Mouse (Mus musculus) embryonic facial prominence, embryonic 13.5 days (tissue): ENCODE data around the gene Nrg4. TPM values are rescaled to one million over a fixed set of nuclear protein-coding genes. Genes with fewer than 3 reads are reported as not detected.

Experiments
- ATAC-seq: fragments of 200-750 bp; cut with Nextera tagmentation; 2 replicates; pipeline ENCODE4 v1.8.0; 2017; ENCODE audit warnings: low read depth; ENCODE audit not compliant: insufficient number of reproducible peaks, insufficient read depth, low FRiP score, low TSS enrichment
- H3K27ac ChIP-seq: fragments of 300-500 bp; sonication (generic); 2 replicates; pipeline ENCODE4 v1.5.1; 2015; ENCODE audit warnings: moderate library complexity, mild to moderate bottlenecking, inconsistent platforms
- H3K27me3 ChIP-seq: fragments of 300-500 bp; sonication (generic); 2 replicates; pipeline ENCODE4 v1.6.1; 2015; ENCODE audit warnings: mild to moderate bottlenecking, inconsistent platforms
- H3K36me3 ChIP-seq: fragments of 300-500 bp; sonication (generic); 2 replicates; pipeline ENCODE4 v1.6.1; 2015; ENCODE audit warnings: mild to moderate bottlenecking, inconsistent platforms
- H3K4me1 ChIP-seq: fragments of 300-500 bp; sonication (generic); 2 replicates; pipeline ENCODE4 v1.6.1; 2015; ENCODE audit warnings: inconsistent platforms
- H3K4me2 ChIP-seq: fragments of 300-500 bp; sonication (generic); 2 replicates; pipeline ENCODE4 v1.6.1; 2015; ENCODE audit warnings: moderate library complexity, mild to moderate bottlenecking, inconsistent platforms
- H3K4me3 ChIP-seq: fragments of 300-500 bp; sonication (generic); 2 replicates; pipeline ENCODE4 v1.5.1; 2015; ENCODE audit warnings: mild to moderate bottlenecking, inconsistent platforms
- H3K9ac ChIP-seq: fragments of 300-500 bp; sonication (generic); 2 replicates; pipeline ENCODE4 v1.6.1; 2015; ENCODE audit warnings: mild to moderate bottlenecking, inconsistent platforms
- H3K9me3 ChIP-seq: fragments of 300-500 bp; sonication (generic); 2 replicates; pipeline ENCODE4 v1.6.1; 2016; ENCODE audit warnings: inconsistent platforms
- WGBS: fragments of 180-500 bp; shearing (Covaris S2); methylation state at CpG from one replicate; pipeline ENCODE4 v1.1.7; 2015; ENCODE audit warnings: mixed read lengths; 5-methylcytosine and 5-hydroxymethylcytosine counted together
- polyA plus RNA-seq: library from polyadenylated mRNA; unstranded; fragments of >200 nt; fragmentation: Nextera tagmentation; extraction: Ambion mirVana; gene quantifications from 2 replicates; pipeline ENCODE4 v1.2.1, GENCODE M21; 2015

Nrg4 gene
- polyA plus RNA-seq, 1 experiment from 2014 or later: 1.5 TPM

DNA sequence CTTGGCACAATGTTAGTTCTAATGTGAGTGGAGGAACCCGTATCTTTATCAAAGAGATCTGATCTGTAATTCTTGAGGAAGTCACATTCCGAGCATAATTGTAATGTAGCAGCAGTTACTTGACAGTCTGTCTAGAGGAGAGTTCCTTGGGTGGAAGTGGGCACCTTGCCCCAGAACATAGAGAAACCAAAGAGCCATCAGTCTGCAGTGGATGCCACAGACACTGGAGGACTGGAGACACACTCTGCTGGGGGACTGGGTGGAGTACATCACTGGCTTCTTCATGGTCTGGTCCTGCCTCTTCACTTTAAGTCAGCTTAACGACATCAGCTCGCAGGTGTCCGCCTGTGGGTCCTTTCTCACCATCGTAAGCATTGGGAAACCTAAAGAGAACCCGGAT lies 17.5 kb upstream of the Nrg4 start:
- Histone ChIP-seq H3K4me1 (no peaks in the 10 kb centered on the region), H3K9ac (no peak overlapping the region), H3K36me3 (no peaks in the 10 kb centered on the region), H3K27me3 (no peaks in the 10 kb centered on the region), H3K9me3 (no peaks in the 10 kb centered on the region), H3K27ac (no peak overlapping the region), H3K4me3 (no peak overlapping the region), H3K4me2 (no peak overlapping the region)
- WGBS: 81% methylated on average over 7 of the region's 7 CpGs
- ATAC-seq: no peak

DNA sequence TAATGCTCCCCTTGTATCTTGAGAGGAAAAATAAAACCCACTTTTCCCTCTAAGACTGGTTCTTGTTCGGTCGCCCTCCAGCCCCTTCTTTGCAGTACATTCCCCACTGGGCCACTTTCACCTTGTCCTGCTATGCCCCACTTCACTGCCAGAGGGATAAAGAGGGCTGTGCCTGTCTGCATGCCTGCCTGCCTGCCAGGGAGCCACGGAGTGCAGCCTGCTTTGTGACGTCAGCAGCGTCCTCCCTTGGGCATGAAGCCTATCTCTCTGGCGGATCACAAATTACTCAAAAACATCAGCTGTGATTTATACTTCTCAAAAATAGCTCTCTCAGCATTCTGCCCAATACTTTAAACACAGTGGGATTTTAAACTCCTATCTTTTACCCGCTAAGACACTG lies 6.3 kb upstream of the Nrg4 start:
- peak overlapping the region; percentile 21; the same call in 1 of the 2 replicates for H3K4me2 ChIP-seq
- no peak for ATAC-seq
- 23% methylated on average over 7 of the region's 7 CpGs for WGBS

DNA sequence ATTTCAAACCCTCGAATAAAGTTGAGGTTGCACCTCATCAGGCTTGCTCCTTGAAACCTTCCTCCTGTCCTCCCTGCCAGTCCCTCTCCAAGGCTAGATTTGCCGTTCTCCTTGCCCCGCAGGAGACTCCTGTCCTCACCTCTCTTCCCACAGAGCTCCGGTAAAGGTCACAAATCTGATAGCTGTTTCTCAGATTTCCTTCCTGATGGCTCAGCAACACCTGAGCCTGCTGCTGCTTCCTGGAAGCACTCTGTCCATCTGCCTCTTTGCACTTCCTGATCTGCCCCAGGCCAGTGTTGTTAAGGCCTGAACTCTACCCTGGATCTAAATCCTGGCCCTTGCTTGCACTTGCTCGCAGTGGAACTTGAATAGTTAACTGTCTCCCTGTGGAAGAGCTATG lies 5.8 kb upstream of the Nrg4 start:
- Histone ChIP-seq H3K9ac (no peak overlapping the region), H3K4me2 (0 out of 2 replicates have a peak overlapping the region, but pooled peaks have one; percentile 21), H3K9me3 (peaks cover under 1% of the 10 kb centered on the region; the same call in 1 of the 2 replicates), H3K4me3 (no peak overlapping the region), H3K27me3 (peaks cover 42% of the 10 kb centered on the region), H3K27ac (no peak overlapping the region), H3K4me1 (peaks cover 30% of the 10 kb centered on the region), H3K36me3 (no peaks in the 10 kb centered on the region)
- 24% methylated on average over 5 of the region's 5 CpGs for WGBS
- no peak for ATAC-seq

More for the DNA sequence above, 6.3 kb upstream of the Nrg4 start:
- no peak overlapping the region for H3K4me3 ChIP-seq
- peaks cover 5% of the 10 kb centered on the region; the same call in 1 of the 2 replicates for H3K9me3 ChIP-seq
- H3K9ac ChIP-seq: no peak overlapping the region
- H3K27me3 ChIP-seq: peaks cover 38% of the 10 kb centered on the region
- H3K36me3 ChIP-seq: no peaks in the 10 kb centered on the region
- H3K4me1 ChIP-seq: peaks cover 28% of the 10 kb centered on the region
- H3K27ac ChIP-seq: no peak overlapping the region

DNA sequence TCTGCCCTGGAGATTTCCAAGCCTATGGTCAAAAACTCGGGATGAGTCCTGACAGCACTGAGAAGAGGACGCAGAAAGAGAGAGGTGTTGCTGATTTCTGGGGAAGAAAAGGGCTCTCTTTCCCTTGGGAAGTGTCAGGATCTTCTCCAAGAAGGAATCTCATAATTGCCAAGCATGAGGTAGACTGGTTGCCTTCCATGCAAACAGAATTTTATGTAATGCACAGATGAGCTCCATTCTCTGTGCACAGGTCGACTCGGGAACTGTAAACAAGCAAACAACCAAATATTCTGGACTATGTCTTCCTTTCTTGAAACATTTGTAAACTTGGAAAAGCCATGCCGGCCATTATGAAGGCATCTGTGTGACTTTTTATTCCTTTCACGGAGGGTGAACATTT lies 2.8 kb upstream of the Nrg4 start:
- ATAC-seq: no peak
- Histone ChIP-seq H3K9me3 (no peaks in the 10 kb centered on the region), H3K36me3 (no peaks in the 10 kb centered on the region), H3K9ac (no peak overlapping the region), H3K4me3 (no peak overlapping the region), H3K4me2 (no peak overlapping the region), H3K27ac (no peak overlapping the region), H3K27me3 (peaks cover 62% of the 10 kb centered on the region), H3K4me1 (peaks cover 43% of the 10 kb centered on the region)
- 78% methylated on average over 6 of the region's 6 CpGs for WGBS

DNA sequence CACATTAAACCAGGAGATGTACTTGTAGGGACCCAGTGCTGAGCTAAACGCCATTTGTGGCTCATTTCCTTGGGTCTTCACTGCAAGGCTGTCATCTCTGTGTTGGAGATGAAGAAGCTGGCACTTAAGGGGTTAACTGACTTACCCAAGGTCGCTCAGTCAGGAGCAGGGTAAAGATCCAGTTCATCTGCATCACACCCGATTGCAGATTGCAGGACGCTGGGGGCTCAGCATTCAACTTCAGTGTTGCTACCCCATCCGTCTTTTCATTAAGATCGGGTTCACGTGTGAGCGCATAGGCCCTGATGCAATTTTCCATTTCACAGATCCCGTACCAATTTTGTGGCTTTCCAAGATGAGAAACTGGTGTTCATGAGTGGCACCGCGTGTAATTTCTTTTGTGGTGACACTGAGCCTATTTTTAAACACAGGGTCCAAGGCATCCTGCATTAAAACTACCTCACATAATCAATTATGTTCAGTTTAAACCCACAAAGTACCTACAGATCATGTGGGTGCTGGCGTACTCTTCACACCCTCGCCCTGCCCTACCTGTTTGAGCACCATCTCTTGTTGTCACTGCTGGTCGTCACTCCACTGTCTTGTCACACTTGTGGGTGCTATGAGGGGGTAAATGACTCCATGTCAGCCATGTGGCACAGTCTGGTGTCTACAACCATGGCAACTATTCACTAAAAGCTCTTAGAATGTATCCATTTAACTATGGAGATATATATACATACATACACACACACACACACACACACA lies 1.7 kb upstream of the Nrg4 start:
- Histone ChIP-seq H3K4me1 (peaks cover 43% of the 10 kb centered on the region), H3K9me3 (no peaks in the 10 kb centered on the region), H3K4me2 (no peak overlapping the region), H3K27me3 (peaks cover 70% of the 10 kb centered on the region), H3K9ac (no peak overlapping the region), H3K4me3 (no peak overlapping the region), H3K36me3 (no peaks in the 10 kb centered on the region), H3K27ac (no peak overlapping the region)
- no peak for ATAC-seq
- 19% methylated on average over 14 of the region's 14 CpGs for WGBS

DNA sequence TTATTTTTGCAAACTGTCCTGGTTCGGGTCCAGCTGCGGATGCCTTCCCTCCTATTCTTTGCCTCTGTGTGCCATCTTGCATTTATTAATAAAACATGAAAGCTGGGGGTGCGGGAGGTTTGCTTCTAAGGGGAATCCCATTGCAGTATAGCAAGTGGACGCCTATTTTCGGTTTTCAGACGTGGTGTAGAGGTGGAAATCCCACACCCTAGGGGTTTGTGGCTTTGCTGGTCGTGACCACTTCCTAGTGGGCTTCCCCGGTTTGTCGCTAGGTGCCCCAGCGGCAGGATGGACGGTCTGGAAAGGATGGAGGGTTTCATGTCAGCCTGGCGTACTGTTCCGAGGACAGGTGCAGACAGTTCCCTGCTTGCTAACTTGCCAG lies 581 bp upstream of the Nrg4 start:
- ATAC-seq: no peak
- Histone ChIP-seq H3K9ac (peak overlapping the region; percentile 81), H3K27me3 (peaks cover 74% of the 10 kb centered on the region), H3K4me1 (peaks cover 32% of the 10 kb centered on the region), H3K4me2 (peak overlapping the region; percentile 85), H3K27ac (no peak overlapping the region), H3K4me3 (peak overlapping the region; percentile 75), H3K9me3 (no peaks in the 10 kb centered on the region), H3K36me3 (no peaks in the 10 kb centered on the region)
- WGBS: under 1% methylated on average over 13 of the region's 13 CpGs

DNA sequence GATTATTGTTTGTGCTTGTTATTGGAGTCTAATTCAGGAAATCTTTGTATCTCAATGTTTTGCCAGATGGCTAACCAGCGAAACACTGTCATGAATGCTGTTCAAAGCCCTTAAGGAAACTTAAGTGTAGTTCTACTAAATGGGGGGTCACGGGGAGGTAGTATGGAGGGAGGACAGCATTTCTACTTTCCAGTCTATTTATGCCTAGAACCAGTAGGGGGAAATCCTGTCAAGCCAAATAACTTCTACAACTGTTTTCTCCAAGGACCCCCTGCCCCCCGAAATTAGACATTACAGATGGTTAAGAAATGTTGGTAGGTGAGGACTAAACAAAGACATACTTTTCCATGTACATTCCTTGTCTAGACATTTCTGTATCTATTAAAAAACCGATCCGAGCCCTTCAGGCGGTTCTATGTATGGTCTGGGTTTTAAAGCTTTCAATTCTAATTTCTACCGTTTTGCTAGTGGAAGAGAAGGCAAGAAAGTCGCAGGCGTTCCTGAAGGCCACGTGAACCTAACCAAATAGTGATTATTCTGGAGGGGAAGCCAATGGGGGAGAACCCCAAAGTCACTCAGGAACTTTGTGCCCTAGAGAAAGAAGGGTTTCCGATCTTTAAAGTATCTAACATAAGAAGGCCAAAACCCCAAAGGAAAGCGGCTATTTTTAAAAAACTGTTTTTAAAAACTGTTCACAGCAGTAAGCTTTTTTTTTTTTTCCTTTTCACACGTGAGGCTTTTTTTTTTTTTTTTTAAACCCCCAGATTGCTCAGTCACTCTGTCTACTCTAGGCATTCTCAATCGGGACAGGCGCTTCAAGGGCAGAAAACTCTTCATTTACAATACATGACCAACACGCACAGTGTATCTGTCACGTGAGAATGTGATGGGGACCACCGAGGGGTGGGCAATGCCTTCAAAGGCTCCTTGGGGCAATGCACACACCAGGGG lies 805 bp downstream of the Nrg4 start:
- Histone ChIP-seq H3K36me3 (no peaks in the 10 kb centered on the region), H3K9me3 (no peaks in the 10 kb centered on the region), H3K4me2 (peak overlapping the region; percentile 85), H3K27ac (no peak overlapping the region), H3K27me3 (peaks cover 62% of the 10 kb centered on the region), H3K9ac (peak overlapping the region; percentile 81), H3K4me3 (peak overlapping the region; percentile 75), H3K4me1 (peaks cover 19% of the 10 kb centered on the region; the same call in 1 of the 2 replicates)
- WGBS: 13% methylated on average over 18 of the region's 18 CpGs
- no peak for ATAC-seq

DNA sequence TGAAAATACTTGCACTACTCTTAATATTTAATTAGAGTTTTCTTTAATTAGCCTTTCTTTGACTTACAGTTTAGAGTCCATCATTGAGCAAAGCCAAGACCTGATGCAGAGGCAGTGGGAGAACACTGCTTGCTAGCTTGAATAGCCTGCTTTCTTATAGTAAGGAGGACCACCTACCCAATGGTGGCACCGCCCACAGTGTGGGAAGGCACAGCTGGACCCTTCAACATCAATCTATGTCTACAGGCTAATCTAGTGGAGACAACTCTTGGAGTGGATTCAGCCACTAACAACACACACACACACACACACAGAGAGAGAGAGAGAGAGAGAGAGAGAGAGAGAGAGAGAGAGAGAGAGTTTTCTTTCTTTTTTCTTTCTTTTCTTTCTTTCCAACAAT lies 1.6 kb downstream of the Nrg4 start:
- H3K9me3 ChIP-seq: no peaks in the 10 kb centered on the region
- no peak overlapping the region for H3K27ac ChIP-seq
- peaks cover 57% of the 10 kb centered on the region for H3K27me3 ChIP-seq
- no peak overlapping the region for H3K9ac ChIP-seq
- H3K4me1 ChIP-seq: peaks cover 19% of the 10 kb centered on the region; the same call in 1 of the 2 replicates
- H3K36me3 ChIP-seq: no peaks in the 10 kb centered on the region
- H3K4me2 ChIP-seq: no peak overlapping the region
- 38% methylated on average over 1 of the region's 1 CpGs for WGBS
- ATAC-seq: no peak
- H3K4me3 ChIP-seq: no peak overlapping the region

DNA sequence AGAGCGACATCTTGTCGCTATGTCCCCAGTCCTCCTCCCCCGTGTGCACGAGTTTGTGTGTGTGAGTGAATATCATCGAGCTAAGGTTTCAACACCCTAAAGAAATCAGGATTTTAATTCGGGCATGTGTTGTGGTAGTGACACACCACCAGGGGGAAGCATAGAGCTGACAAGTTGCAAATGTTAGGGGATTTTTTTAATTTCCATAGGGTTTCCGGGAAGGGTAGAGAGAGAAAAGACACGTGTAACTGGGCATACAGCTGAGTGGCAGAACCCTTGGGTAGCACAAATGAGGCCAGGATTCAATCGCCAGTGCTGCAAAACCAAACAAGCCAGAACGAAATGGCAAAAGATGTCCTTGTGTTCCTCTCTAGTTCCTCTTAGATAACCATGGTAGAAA lies 2.1 kb downstream of the Nrg4 start:
- peaks cover 52% of the 10 kb centered on the region for H3K27me3 ChIP-seq
- 52% methylated on average over 10 of the region's 10 CpGs for WGBS

DNA sequence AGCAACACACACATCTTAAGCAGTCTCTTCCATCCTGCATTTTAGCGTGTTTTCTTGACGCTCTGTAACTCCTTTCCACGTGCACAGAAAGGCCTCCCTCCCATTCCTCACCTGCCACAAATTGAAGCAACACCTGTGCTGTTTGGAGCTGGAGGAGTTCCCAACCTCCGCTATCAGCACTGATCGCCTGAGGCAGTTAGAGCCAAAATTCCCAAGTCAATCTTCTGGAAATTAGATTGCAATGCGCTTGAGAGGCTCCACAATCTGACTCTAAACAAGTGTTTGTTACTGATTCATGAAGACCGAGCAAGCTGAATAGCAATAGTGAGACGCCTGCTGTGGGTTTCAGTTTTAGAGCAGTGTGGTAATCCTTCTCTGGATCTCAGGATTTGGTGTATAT lies 2.6 kb downstream of the Nrg4 start:
- Histone ChIP-seq H3K27ac (no peak overlapping the region), H3K4me3 (no peak overlapping the region), H3K9me3 (no peaks in the 10 kb centered on the region), H3K4me1 (peaks cover 19% of the 10 kb centered on the region; the same call in 1 of the 2 replicates), H3K4me2 (no peak overlapping the region), H3K36me3 (no peaks in the 10 kb centered on the region), H3K27me3 (peaks cover 47% of the 10 kb centered on the region), H3K9ac (no peak overlapping the region)
- 42% methylated on average over 8 of the region's 8 CpGs for WGBS
- ATAC-seq: no peak

More for the DNA sequence above, 2.1 kb downstream of the Nrg4 start:
- Histone ChIP-seq H3K36me3 (no peaks in the 10 kb centered on the region), H3K27ac (no peak overlapping the region), H3K9ac (no peak overlapping the region), H3K4me3 (no peak overlapping the region), H3K4me2 (no peak overlapping the region), H3K4me1 (peaks cover 19% of the 10 kb centered on the region; the same call in 1 of the 2 replicates), H3K9me3 (no peaks in the 10 kb centered on the region)
- ATAC-seq: no peak

DNA sequence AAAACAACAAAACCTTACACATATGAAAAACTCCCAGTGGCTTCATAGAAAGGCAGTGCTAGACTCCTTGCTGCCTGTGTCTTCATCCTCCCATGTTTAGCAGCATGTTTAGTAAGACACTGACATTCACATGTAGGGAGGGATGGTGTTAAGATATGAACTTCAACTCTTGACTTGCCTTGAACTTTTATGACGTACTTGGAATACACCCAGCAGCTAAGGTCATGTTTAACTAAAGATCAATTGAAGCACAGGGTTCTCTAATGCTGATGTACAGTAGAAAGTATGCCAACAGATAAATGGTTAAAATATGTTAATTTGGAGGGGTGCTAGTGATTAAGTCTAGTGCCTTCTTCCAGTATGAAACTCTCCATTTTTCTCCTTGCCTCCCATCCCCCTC lies 4.0 kb downstream of the Nrg4 start:
- H3K9ac ChIP-seq: no peak overlapping the region

More for the DNA sequence above, 4.0 kb downstream of the Nrg4 start:
- no peaks in the 10 kb centered on the region for H3K36me3 ChIP-seq
- H3K4me3 ChIP-seq: no peak overlapping the region
- H3K4me2 ChIP-seq: no peak overlapping the region
- no peak overlapping the region for H3K27ac ChIP-seq
- no peaks in the 10 kb centered on the region for H3K9me3 ChIP-seq
- no peak for ATAC-seq
- peaks cover 14% of the 10 kb centered on the region; the same call in 1 of the 2 replicates for H3K4me1 ChIP-seq
- peaks cover 35% of the 10 kb centered on the region for H3K27me3 ChIP-seq
- 70% methylated on average over 1 of the region's 1 CpGs for WGBS
